Mouse (Mus musculus): ENCODE data around the gene Zfp663.

The Zfp663 gene

DNA sequence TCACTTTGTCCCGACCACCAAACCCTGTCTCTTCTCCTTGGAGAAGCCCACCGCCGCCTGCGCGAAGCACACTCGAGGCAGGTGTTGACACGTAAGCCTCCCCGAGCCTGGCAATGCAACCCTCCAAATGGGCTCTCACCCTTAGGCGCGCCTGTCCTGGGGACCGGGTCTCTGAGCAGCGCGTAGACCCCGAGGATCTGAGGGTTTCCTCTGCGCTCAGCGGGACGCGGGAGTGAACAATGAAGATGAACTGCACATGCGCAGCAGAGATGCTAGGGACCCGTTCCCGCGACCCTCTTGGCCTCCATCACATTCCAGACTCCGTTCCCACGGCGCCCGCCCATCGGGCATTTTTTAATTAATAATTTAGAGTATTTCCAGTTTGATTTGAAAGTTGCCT lies at the start of gene Zfp663:
TSS of gene Zfp663 (minus strand) at position 234 of the 400 bp plus-strand sequence.
- no peak for DNase-seq (ENCODE audit: extremely low spot score, low read depth, low spot score)

DNA sequence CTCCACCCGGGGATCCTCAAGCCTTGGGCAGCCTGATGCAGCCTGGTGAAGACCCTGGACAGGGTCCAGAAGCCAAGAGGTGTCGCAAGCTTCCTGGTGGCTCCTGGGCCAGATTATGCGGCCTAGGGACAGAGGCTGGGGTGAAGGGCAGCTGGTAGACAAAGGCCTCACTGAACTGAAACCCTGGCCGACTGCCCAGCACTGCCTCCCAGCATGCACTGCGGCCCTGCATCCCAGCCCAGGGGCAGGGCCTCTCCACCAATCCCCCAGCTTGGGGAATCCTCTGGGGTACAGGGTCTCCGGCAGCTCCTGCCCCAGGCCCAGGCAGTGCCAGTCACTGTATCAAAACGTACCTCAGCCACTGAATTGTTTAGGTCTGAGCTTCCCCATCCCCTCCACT lies 48.8 kb upstream of the Zfp663 start:
- DNase-seq (ENCODE audit: extremely low spot score, low read depth, low spot score), result no peak

- DNase-seq (ENCODE audit: extremely low spot score, low read depth, low spot score), result peak; percentile 39
Measured at GRCm38 (mm10) chr2:165415795-165416194, 47.3 kb upstream of the Zfp663 start.

GRCm38 (mm10) chr2:165415141-165415721 lies 46.7 kb upstream of the Zfp663 start:
- DNase-seq (ENCODE audit: extremely low spot score, low read depth, low spot score), result no peak

DNA sequence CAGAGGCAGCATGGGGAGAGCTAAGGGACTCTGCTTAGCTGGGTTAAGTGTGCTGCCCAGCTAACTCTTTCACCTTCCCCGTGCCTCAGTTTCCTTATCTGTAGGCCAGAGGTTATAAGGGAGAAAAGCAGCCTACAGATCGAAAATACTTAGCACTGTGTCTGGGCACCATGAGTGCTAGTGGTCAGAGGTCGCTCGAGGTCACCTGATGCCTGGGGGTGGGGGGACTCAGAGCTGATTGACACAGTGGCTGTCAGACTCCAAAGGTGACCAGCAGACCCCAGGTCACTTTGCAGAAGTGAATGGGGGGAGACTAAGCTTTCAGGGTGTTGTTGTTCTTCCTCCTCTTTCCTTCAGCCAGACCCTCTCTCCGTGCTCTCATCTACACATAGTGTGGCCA lies 45.8 kb upstream of the Zfp663 start:
- DNase-seq (ENCODE audit: extremely low spot score, low read depth, low spot score), result no peak

DNA sequence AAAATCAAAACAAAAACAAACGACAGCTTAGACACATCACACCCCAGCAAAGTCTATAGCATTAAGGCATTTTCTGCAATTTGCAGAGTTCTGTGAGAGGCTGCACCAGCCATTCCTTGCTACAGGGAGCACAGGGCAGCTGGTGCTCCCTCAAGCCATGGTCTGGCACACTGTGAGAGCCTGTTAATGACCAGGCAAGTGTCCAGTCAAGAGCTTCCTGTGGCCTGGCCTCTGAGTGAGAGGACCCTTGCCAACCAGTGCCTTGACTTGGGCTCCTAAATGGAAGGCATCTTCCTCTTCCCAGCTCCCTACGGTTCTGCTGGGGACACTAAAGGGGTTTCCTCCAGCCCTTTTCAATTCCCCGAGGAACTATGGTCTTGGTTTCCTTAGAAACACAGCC lies 45.4 kb upstream of the Zfp663 start:
- no peak for DNase-seq (ENCODE audit: extremely low spot score, low read depth, low spot score)

GRCm38 (mm10) chr2:165407700-165408301 lies 39.3 kb upstream of the Zfp663 start:
- no peak for DNase-seq (ENCODE audit: extremely low spot score, low read depth, low spot score)

DNA sequence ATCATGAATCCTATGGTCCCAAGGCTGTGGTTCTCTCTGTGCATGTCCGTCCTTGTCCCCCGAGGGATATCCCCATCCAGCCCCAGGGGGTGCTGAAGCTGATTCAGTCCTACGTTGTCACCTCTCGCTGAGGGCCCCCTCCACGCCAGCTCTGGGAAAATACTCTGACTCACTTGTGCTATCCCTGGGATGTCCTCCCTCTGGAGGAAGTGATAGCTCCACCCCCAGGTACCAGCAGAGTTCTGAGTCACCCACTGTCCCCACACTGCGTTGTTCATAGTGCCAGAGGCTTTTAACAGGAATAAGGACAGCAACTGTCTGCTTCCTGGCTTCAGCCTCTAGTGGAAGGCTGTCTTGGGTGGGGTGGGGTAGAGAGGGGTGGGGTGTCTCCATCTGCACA lies 36.8 kb upstream of the Zfp663 start:
- DNase-seq (ENCODE audit: extremely low spot score, low read depth, low spot score), result no peak

GRCm38 (mm10) chr2:165404951-165405350 lies 36.4 kb upstream of the Zfp663 start:
- DNase-seq (ENCODE audit: extremely low spot score, low read depth, low spot score), result no peak

GRCm38 (mm10) chr2:165398164-165398785 lies 29.7 kb upstream of the Zfp663 start:
- DNase-seq (ENCODE audit: extremely low spot score, low read depth, low spot score), result no peak

- DNase-seq (ENCODE audit: extremely low spot score, low read depth, low spot score), result no peak
Measured at GRCm38 (mm10) chr2:165397502-165398163, 29.1 kb upstream of the Zfp663 start.

GRCm38 (mm10) chr2:165396831-165397501 lies 28.4 kb upstream of the Zfp663 start:
- DNase-seq (ENCODE audit: extremely low spot score, low read depth, low spot score), result no peak

- no peak for DNase-seq (ENCODE audit: extremely low spot score, low read depth, low spot score)
Measured at GRCm38 (mm10) chr2:165392156-165392555, 23.6 kb upstream of the Zfp663 start.

GRCm38 (mm10) chr2:165391561-165391960 lies 23.0 kb upstream of the Zfp663 start:
- no peak for DNase-seq (ENCODE audit: extremely low spot score, low read depth, low spot score)

DNA sequence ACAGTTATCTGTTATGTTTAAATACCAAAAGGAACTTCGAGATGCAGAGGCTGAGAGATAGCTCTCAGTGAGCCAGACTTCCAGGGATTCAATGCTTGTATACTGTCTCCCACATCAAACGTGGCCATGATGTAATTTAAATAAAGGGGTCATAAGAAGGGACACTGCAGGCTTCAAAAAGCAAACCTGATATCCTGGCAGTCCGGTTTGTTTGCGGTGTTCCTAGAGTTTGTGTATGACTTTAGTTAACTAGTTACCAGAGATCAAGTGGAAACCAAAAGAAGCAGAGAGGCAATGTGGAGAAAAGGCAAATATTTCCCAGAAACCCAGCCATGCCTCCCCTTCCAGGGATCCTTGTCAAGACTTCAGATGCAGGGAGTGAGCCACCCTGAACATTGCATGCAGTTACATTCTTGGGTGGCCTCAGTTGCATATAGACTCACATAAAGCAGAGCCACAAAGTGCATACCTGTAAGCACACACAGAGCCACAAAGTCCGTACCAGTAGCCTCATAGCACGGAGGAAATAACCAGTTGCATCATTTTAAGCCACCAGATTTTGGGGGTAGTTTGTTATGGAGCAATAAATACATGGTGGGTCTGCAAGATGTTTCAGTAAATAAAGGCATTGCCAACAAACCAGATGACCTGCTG lies 20.9 kb upstream of the Zfp663 start:
- DNase-seq (ENCODE audit: extremely low spot score, low read depth, low spot score), result no peak

DNA sequence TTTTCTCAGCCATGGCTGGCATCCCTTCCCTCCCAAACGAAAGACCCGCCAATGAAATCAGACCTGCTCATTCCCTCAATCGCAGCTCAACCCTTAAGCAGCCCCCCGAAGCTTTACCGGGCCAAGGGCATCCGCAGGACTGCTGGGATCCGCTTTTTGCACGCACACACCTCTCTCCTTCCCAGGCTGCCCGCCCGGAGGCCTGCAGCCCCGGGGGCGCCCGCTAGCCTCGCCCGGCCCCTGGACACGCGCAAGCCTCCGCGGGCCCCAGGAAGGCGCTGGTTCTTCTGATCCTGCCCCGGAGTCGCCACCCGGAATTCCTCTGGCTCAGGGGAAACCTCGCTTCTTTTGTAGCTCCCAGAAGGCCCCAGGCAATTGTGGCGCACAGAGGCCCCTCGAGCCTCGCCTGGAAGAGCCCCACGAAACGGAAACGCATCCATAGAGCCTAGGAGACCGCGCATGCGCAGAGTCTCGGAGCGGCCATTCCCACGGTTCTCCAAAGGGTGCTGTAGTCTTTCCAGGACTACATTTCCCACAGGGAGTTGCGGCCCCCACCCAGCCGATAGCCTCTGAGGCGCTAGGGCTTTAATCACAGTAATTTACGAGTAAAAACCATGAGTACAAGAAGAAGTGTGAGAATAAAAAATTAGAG lies 19.4 kb upstream of the Zfp663 start, which contains the start of gene Zfp334:
TSS of gene Zfp334 (minus strand) at position 416 of the 652 bp plus-strand sequence.
- peak; percentile 90 for DNase-seq (ENCODE audit: extremely low spot score, low read depth, low spot score)

DNA sequence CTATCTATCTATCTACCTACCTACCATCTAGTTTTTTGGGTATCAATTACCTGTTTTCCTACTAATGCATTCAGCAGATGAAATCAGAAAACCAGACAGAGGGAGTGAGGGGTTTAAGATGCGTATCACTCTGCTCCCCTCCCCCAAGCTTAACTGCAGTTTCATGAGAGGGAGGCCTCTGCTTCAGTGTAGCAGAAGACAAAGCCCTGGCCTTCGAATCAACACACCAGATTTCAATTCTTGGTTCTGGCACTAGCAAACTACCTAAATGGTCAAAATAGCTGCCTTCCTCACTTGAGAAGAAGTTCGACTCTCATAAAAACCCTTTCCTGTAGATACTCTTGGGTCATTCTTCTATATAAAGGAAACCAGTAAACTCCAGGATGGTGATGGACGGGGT lies 18.8 kb upstream of the Zfp663 start:
- no peak for DNase-seq (ENCODE audit: extremely low spot score, low read depth, low spot score)

GRCm38 (mm10) chr2:165380050-165380449 lies 11.5 kb upstream of the Zfp663 start:
- DNase-seq (ENCODE audit: extremely low spot score, low read depth, low spot score), result no peak

- no peak for DNase-seq (ENCODE audit: extremely low spot score, low read depth, low spot score)
Measured at GRCm38 (mm10) chr2:165376001-165376400, 7.5 kb upstream of the Zfp663 start.

DNA sequence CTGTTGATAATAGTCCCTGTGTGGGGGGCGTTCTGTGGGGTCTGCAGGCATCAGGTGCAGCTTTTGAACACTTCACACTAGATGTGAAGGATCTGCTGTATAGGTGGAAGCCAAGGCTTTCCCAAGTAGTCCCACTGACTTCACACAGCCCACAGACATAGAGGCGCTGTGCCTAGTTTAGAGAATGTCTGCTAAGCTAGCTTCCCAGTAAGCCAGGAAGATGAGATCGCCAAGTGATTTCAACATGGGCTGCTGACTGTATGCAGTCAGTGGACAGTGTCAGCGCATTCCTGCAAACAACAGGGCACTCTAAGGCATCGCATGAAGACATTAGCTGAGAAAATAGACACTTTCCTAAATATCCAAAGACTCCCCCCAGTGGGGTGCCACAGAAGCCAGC lies 6.9 kb upstream of the Zfp663 start:
- no peak for DNase-seq (ENCODE audit: extremely low spot score, low read depth, low spot score)
